Mouse (Mus musculus): Measurements from ENCODE around the gene Dop1b.
A peak's percentile ranks its signal among the peaks of the same experiment; 100 is the strongest.
"Not testable (repeated sequence)": the region's sequence is repeated elsewhere in the genome, so short reads cannot be mapped to it uniquely, and the experiment has no call there.

The Dop1b gene

DNA sequence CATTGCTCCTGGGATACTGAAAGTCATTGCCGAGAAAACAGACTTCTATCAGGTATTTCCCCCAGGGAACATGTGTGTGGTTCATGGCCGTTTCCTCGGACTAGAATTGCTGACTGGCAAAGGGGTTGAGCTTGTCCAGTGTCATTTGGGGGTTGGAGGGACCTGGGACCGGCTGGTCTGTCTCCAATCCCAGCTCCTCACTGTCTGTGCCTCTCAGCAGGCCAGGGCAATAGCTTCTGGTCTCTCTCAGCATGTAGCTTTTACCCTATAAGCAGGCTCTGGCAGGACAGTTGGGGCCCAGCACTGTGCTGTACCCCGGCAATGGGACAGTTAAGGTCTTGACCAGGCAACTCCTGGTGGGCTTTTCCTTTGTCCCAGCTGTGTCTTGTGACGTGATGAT is 51.7 kb downstream of the Dop1b start:
- DNase-seq = no peak

DNA sequence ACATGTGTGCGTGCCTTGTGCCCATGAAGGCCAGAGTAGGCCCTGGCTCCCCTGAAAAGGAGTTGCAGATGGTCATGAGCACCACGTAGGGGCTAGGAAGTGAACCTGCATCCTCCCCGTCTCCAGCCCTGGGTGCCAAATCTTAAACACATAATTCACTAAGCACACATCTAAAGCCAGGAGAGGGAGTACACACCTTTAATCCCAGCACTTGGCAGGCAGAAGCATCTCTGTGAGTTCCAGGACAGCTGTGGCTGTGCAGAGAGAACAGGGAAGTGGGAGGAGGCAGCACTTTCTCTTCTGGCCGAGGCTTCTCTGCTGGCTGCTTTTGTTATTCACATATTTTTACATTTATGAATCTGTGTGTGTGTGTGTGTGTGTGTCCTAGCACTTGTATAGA is 52.9 kb downstream of the Dop1b start:
- no peak for DNase-seq

DNA sequence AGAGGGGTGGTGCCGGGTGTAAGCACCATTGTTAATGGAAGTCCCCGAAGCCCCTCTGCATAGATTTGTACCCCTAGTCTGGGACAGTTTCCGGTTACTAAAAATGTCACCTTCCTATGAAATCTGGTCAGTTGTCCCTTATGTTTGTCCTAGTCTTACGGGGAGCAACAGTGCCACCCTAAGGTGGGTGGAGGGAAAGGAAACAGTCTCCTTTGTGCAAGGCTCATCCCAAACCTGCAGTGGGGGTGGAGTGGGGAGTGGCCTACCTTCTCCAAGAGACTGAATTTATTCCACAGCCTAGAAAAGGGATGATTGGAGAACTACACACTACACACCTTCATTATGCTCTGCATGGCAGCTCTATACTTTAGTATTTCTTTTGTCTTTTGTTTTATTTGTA is 55.3 kb downstream of the Dop1b start:
- peak; percentile 29 for DNase-seq

- DNase-seq = no peak
Measured at GRCm38 (mm10) chr16:93767548-93767947, 55.8 kb downstream of the Dop1b start.

GRCm38 (mm10) chr16:93769621-93770020 is 57.9 kb downstream of the Dop1b start:
- DNase-seq = no peak

DNA sequence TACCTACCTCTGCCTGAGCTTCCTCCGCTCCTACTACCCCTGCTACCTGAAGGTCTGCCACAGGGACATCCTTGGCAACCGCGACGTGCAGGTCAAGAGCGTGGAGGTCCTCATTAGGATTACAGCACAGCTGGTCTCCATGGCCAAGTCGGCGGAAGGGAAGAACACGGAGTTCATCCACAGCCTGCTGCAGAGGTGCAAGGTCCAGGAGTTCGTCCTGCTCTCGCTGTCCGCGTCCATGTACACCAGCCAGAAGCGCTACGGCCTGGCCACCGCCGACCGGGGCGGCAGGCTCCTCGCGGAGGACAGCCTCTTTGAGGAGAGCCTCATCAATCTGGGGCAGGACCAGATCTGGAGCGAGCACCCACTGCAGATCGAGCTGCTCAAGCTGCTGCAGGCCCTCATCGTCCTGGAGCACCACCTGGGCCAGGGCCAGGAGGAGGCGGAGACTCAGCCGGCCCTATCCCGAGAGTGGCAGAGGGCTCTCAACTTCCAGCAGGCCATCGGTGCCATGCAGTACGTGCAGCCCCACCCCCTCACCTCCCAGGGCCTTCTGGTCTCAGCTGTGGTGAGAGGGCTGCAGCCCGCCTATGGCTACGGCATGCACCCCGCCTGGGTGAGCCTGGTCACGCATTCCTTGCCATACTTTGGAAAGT is 58.7 kb downstream of the Dop1b start:
- DNase-seq = no peak

- no peak for DNase-seq
Measured at GRCm38 (mm10) chr16:93774658-93775057, 63.0 kb downstream of the Dop1b start.

DNA sequence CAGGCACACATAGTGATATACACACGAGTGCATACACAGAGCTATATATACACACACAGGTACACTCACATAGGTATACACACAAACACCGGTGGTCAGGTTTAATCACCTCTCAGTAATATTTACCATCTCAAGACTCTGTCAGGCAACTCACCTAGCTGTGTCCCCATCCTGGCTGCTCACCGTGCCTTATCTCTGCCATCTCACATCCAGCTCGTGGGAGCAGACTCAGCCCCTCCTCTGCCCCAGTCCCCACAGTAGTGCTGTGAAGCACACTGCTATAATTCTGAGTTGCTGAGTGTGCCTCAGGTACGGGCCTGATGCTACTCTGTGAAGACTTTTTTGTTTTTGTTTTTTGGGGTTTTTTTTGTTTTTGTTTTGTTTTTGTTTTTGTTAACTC is 64.8 kb downstream of the Dop1b start:
- DNase-seq = no peak

DNA sequence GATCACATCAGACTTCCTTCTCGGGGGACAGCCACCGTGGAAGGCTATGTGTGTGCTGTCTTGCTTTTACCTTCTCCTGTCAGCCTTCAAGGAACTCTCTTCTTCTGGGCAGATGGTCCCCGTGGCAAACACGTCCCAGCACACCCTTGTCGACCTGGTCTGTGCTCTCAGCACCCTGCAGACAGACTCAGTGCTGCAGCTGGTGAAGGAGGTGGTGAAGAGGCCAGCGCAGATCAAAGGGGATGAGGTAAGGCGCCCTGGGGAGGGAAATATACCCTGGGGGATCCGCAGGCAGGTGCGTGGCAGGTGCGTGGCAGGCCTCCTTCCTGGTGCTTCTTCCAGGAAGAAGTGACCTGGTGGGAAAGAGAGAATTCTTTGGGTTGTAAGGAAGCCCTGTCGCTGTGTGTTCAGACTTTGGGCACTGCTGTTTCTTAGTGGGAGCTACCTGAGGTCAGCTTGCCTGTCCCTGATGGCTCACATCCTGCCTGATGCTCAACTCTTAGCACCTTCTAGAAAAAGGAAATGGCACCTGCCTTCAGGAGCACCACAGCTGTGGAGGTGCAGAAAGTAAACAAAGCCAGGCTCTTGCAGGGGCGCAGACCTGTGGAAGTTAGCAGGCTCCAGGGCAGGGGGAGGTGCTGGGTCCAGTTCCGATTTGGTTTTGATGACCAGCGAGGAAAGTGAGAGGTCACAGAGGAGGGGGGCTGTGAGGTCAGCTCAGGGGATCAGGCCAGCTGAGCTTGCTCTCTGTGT is 65.7 kb downstream of the Dop1b start:
- DNase-seq = no peak

DNA sequence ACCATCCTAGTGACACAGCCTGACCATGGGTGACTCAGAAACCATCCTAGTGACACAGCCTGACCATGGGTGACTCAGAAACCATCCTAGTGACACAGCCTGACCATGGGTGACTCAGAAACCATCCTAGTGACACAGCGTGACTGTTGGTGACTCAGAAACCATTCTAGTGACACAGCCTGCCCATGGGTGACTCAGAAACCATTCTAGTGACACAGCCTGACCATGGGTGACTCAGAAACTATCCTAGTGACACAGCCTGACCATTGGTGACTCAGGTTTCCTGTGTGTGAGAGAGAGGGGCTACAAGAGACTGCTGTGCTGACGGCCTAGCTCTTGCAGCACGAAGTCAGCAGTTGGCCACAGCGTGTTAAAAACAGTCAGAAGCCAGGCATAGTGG is 66.7 kb downstream of the Dop1b start:
- not testable (repeated sequence) for DNase-seq

DNA sequence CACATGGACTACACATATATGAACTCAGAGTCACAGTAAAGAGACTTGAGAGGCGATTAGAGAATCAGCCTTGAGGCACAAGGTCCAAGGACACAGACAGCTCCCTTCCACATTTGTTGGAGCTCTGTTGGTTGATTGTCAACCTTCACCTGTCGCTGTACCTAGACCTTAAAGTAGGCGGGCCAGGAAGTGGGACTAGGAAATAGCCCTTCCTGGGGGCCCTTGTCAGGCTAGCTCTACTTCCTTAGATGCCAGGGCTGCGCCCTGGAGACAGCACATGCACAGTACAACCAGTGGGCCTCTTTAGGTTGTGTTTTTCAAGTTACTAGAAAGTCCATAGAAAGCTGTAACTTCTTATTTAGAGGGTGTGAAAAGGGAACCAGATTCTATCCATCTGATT is 67.8 kb downstream of the Dop1b start:
- DNase-seq = no peak

DNA sequence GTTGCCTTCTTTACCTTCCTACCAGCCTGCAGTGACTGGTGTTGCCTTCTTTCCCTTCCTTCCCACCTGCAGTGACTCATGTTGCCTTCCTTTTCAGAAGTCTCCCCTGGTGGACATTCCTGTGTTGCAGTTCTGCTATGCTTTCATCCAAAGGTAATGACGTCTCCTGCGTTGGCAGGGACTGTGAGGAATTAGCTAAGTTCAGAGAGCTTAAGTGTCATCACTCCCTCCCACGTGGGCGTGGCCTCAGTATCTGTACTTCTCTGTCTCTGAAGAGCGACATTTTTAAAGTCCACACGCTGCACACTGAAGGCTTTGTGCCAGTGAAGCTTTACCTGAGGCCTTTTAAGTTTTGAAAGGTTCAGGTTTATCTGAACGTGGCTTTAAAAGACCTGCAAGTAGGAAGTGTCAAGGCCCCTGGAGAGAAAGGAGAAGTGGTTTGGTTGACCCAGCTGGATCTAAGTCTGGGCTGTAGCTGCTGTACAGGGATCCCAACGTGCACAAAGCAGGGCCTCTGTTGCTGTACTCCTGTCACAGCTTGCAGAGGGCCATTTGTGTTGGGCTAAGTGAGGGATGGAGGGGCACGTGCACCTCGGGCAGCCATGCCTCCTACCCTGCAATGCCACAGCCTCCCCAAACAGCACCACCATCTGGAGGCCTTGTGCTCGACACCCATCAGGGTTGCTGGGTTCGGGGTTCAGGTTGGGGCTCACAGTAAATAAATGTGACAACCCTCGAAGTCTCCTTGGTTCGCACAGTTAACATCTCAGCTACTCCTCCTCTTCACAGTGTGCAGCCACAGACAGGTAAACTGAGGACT is 69.2 kb downstream of the Dop1b start:
- no peak for DNase-seq

GRCm38 (mm10) chr16:93784175-93784574 is 72.5 kb downstream of the Dop1b start:
- no peak for DNase-seq

GRCm38 (mm10) chr16:93785805-93786204 is 74.1 kb downstream of the Dop1b start:
- peak; percentile 48 for DNase-seq

GRCm38 (mm10) chr16:93788388-93788787 is 76.7 kb downstream of the Dop1b start:
- no peak for DNase-seq

DNA sequence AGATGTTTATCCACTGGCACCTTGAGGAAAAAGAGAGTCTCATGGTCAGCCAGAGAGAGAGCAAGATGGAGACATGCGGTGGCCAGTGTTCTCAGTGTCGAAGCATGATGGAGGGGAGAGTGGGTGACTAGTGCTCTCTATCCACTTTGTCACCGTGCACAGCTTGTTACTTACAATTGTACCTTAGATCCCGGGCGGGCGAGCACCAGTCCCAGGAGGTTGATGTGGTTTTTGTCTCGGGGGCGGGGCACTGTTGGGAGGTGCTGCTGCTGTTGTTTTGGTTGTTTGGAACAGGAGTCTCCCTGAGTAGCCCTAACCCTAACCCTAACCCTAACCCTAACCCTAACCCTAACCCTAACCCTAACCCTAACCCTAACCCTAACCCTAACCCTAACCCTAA is 77.2 kb downstream of the Dop1b start:
- no peak for DNase-seq

- no peak for DNase-seq
Measured at GRCm38 (mm10) chr16:93789971-93790755, 78.5 kb downstream of the Dop1b start.

DNA sequence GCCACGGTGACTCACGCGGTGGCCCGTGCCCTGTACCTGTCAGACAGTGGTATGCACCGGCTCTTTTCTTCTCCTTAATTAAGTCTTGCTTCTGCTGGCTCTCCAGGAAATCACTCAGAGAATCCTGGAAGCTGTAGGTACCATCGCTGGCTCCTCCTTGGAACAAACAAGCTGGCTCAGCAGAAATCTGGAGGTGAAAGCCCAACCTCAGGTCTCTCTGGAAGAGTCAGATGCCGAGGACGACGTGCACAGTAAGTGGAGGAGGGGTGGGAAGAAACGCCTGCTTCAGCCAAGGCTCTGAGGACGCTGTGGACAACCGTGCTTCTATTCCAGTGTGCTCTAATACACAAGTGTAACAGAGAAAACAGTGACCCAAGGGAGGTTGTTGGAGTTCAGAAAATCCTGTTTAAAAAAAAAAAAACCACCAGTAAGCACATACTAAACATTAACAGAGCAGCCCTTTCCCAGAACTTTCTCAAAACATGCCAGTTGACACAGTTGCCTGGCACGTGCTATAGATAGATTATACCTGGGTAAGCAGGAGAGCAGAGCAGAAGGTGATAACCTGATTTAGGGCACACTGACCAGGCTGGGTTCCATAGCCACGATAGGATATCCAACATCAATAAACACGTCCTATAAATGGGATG is 81.4 kb downstream of the Dop1b start:
- no peak for DNase-seq

DNA sequence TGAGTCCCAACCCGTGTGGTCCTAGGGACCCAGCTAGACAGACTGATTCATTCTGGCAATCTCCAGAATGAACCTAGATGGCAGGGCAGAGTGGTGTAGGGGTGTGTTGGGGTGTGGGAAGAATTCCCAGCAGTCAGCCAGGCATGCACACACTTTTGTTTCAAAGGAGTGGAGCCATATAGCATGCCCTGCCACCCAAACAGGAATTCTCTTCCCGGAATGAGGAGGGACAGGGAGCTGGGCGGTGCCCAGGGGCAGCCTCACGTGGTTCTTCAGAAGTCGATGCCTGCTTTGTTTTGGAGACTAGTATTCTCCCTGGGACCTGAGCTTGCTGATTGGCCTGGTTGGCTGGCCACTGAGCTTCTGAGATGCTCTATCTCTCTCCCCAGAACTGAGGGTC is 83.1 kb downstream of the Dop1b start:
- no peak for DNase-seq

DNA sequence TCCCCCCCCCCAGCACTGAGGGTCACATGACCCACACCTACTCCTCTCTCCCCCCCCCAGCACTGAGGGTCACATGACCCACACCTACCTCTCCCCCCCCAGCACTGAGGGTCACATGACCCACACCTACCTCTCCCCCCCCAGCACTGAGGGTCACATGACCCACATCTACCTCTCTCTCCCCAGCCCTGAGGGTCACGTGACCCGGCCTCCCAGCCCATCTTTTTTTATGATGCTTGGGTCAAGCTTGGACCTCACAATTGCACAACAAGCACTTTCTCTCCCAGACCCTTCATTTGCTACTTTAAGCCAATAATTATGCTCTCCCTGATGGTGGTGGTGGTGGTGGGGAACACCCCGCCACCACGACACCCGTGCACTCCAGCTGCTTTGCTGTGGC is 83.7 kb downstream of the Dop1b start:
- no peak for DNase-seq

GRCm38 (mm10) chr16:93797021-93797840 is 85.5 kb downstream of the Dop1b start:
- DNase-seq = no peak

Data from right cerebral cortex, postnatal 25 days (tissue).